Mouse (Mus musculus) right cerebral cortex, postnatal 25 days (tissue): ENCODE results near the gene Evi2a.

Experiments used
- DNase-seq: peaks from one replicate; pipeline ENCODE4 v3.0.0; 2022

Gene Evi2a

DNA sequence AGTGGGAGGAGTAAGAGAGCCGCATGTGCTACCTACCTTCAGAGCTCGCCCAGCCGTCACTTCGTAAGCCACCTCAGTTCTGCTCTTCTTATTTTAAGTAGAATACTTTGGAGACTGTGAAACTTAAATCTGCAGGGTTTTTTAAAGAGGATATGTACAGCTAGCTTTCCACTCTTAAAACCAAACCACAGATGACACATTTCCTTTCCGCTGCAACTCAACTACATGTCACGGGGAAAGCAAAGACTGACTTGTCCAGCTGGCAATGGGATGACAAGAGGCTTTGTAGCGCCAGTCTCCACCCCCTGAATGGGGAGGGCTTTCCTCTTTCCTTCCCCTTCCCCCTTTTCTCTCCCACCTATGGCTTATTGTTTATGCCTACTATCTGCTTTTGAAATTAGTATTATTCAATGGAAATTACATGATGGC, at the start of gene Evi2a, which contains the start of gene Evi2:
TSS of gene Evi2a (minus strand) at position 277 of the 429 bp plus-strand sequence.
TSS of gene Evi2 (minus strand) at position 257 of the 429 bp plus-strand sequence.
- DNase-seq = no peak

DNA sequence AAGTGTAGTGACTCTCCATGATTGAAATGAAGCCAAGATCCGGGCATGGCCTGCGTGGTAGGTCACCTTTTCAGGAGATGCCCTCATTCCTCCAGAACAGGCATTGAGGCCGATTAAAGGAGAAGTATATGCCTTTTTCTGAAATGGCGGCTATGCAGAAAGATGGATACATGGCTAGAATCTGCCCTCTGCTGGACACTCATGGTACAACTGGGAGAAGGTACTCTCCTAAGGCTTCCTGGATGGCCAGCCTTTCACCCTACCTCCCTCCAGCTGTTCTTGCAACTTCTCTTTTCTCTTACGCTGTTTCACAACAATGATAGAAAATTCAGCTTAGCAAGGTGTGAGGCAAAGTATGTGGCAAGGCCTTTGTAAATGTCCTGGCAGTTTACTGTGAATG, 47.3 kb upstream of the Evi2a start:
- peak; percentile 74 for DNase-seq

DNA sequence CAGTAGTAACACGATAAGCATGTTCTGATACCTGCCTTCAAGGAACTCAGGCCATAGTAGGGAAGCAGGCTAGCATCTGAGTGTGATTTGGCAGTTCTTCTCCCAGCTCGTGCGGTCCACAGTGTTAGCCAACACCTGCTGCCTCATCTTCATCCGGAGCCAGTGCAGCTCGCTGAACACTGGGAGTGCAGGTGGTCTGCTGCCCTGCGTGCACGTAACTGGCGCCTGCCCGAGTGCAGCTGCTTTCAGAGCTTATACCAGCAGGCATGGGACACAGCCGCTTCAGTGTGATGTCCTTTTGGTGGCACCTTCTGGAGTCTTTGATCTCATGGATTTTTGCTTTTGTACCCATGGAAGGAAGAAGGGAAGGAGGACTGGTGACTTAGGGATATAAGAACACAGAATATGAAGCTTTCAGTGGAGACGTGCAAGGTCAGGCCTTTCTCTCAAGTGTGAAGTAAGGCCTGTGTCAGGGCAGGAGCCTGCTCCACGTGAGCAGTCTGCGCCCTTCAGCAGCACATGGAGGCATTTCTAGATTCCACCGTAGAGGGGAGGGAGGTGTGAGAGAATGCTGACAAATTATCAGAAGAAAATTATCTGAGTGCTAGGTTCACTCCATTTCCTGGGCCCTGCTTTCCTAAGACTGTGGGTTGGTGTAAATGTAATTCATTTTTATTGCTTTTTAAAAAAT, 45.1 kb upstream of the Evi2a start:
- no peak for DNase-seq

- DNase-seq = no peak
These were observed 43.4 kb upstream of the Evi2a start for GRCm38 (mm10) chr11:79573836-79574235.

- DNase-seq = no peak
These were observed 39.9 kb upstream of the Evi2a start for GRCm38 (mm10) chr11:79570319-79570718.

DNA sequence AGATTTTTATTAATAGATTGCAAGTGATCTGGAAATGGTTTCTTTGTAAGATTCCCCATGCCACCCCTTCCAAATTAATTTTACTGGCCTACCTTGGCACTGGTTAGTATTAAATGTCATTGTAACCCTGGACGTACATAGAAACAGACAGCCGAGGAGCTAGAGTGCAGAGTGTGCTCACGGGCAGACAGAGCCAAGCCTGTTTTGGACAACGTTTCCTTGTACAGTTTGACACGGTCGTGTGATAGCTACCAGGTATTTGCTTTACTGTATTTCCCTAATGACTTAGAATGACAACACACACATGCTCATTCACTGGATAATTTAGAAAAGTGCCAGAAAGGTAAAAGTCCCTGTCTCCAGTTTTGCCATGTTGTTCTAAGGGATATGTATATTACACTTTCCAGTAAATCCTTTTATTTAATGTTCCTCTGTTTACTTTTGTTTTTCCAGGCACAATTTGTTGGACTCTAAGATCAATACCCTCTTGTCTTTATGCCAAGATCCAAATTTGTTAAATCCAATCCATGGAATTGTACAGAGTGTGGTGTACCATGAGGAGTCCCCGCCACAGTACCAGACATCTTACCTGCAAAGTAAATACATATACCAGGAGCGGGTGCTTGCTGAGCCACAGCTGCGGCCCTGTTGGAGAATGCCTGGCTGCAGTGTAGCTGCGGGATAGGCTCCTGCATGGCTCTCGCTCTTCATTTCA, 37.9 kb upstream of the Evi2a start:
- no peak for DNase-seq

DNA sequence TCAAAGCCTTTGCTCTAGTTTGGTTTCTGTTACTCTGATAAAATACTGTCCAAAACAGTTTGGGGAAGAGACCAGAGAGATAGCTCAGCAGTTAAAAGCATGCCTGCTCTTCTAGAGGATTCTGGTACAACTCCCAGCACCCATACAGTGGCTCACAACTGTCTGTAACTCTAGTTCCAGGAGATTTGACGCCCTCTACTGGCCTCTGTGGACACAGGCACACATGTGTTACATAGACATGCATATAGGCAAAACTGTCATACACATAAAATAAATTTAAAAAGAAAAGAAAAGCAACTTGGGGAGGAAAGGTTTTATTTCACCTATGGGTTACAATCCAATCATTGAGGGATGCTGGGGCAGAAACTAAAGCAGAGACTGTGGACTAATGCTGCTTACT, 36.5 kb upstream of the Evi2a start:
- no peak for DNase-seq

- no peak for DNase-seq
These were observed 33.1 kb upstream of the Evi2a start for GRCm38 (mm10) chr11:79563493-79563892.

- no peak for DNase-seq
These were observed 30.1 kb upstream of the Evi2a start for GRCm38 (mm10) chr11:79560536-79560935.

DNA sequence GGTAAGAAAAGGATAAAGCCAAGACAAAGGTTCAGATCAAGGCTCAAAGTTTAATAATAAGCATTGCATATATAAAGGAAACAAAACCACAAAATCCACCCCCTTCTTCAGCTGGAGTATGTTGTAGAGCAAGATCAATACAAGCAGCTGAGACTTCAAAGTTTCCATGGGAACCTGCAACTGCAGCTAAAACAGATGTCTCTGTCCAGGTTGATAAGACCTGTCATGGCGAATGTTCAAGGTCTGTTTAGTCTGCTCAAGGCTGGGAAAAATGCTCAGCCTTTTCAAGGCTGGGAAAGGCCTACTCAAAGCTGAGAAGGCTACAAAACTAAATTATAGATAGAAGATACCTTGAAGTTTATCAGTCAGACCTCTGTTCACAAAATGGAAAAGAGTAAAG, 22.2 kb upstream of the Evi2a start:
- DNase-seq = no peak

DNA sequence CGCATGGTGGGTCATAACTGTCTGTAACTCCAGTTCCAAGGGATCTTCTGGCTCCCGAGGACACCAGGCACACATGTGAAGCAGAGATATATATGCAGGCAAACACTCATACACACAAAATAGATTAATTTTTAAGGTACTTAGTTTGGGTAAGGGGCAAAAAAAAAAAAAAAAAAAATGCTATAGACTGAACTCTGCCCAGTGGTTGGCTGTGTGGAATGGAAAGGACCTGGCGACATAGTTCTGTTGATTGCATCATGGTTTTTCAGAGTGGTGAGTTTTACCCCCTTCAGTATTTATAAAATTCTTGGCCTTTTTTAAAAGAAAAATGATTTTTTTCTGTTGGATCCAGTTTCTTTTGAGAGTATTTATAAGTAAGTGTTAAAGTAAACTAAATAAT, 5.9 kb upstream of the Evi2a start:
- no peak for DNase-seq

DNA sequence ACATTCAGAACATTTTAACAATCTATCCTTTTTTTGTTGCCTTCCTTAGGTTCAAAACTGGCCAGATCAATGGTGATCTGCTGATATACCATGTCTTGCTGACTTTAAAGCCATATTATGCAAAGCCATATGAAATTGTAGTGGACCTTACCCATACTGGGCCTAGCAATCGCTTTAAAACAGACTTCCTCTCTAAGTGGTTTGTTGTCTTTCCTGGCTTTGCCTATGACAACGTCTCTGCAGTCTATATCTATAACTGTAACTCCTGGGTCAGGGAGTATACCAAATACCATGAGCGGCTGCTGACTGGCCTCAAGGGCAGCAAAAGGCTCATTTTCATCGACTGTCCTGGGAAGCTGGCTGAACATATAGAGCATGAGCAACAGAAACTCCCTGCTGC, 5.1 kb upstream of the Evi2a start:
- no peak for DNase-seq

GRCm38 (mm10) chr11:79533950-79534690, 3.7 kb upstream of the Evi2a start:
- no peak for DNase-seq

- DNase-seq = no peak
These were observed 2.9 kb upstream of the Evi2a start for GRCm38 (mm10) chr11:79533311-79533710.

DNA sequence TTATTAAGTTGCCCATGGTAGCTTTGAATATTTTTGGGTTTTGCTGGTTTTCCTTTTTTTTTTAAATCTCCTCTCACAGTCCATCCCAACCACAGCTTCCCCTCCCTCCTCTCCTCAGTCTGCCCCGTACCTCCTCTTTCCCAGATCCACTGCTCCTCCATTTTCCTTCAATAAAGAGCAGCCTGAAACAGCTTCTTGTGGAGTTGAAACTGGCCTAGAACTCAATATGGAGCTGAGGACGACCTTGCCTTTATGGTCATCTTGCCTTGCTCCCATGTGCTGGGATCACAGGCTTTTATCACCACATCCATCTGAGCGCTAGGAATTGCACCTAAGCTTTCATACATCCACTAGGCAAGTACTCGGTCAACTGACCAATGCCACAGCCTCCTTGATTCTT, 1.1 kb upstream of the Evi2a start:
- no peak for DNase-seq

DNA sequence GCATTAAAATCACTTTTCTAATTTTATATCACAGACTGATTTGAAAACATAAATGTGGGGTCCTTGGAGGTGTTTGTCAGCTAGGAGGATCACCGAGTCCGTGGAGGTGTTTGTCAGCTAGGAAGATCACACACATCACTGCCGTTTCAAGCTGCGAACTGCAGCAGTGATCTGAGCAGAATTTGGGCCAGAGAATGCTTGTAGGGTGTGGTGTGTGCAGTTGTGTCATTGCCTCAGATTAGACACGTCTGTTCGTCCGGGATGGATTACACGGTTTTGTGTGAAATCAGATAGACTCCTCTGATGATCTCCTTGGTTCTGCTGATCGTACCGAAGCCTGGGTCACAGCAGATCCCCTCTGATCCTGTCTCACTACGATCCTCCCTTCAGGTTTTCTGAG, 365 bp upstream of the Evi2a start:
- DNase-seq = no peak

GRCm38 (mm10) chr11:79529736-79530135, 673 bp downstream of the Evi2a start:
- no peak for DNase-seq

DNA sequence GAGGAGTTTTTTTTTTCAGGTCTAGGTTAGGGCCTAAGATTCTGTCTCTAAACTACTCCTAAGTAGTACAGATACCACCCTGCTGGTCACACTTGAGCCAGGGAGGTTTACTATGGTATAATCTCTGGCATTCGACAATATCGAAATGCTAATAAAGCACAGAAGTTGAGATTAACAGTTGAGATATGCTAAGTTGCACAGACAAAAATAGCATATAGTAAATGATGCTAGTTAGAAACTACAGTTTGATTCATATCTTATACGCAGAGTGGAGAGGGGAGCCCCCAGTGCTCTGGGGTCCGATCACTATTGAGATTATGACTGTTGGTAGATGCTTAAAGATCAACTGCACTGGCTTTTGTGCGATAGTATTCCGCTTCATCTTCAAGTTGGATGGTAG, 1.2 kb downstream of the Evi2a start:
- DNase-seq = no peak

DNA sequence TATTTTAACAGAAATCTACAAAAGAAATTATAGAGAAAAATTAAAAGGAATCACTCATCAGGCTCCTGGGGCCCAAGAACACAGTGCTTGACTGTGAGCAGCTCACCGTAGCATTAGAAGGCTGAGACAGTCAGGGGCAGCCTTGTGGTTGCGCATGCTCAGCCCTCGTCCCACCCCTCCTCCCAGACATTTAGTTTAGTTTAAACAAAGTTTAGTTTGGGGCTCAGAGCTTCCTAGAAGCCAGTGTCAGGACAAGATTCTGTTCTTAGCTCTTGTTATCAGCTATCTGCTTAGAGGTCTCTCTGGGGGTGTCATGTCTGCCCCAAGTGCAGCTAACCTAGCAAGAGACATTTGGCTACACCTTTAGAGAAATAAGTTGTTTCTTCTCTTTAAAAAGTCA, 1.8 kb downstream of the Evi2a start:
- no peak for DNase-seq

DNA sequence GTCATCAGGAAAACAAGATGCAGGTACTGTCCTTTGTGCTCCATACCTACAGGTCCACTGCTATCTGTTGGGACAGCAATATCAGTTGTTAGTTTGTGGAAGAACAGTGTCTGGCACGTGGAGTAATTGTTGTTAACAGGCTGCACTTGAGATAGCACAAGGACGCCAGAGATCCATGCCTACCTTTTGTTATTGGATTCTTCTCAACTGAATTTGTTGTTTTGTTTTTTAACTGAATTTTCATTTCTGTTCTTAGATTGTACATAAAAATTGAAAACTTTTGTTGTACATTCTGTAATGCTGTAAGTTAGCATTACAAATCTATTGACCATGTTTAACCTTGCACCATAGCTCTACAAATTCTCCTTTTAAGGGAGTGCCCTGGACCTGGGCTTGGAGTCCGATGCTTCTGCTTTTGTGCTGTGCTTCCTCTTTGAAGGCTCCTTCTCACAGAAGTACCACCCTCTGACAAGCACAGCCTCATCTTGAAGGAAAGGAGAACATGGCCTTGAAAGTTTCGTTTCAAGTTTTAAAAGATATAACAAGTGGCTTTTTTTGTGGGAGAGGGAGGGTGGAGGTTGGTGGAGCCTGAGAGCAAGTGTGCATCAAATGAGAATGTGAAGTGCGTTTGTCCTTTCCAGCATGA, 2.5 kb downstream of the Evi2a start:
- no peak for DNase-seq

DNA sequence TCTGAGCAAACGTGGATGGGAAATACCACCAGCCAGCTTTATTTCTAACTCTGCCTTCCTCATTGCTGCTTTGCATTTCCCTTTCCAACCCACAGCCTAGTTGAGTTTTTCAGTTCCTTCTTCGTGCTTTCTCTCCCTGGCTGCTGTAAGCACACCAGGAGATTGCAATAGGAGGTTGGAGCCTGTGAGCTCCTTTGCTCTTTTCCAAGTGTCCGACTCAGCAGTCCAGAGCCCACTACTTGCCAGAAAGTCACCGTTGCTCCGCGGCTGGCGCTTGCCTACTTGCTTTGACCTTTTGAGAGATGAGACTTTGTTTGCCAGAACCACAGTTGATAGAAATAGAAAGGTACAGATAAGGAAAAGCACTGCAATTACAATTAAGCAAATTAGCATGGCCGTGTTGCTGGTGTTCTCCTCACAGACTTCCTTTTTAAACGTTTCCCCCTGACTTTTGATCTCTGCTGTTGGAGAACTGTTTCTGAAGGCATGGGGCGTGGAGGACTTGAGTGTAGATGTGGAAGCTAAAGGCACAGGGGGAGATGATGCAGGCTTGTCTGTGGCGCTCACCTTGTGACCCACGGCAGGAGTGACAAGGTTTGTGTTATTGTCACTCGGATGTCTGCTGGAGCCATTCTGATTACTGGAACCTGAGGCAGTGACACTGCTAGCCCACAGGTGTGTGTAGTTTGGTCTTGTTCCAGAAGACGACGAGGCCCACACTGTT, 3.2 kb downstream of the Evi2a start:
- DNase-seq = no peak

DNA sequence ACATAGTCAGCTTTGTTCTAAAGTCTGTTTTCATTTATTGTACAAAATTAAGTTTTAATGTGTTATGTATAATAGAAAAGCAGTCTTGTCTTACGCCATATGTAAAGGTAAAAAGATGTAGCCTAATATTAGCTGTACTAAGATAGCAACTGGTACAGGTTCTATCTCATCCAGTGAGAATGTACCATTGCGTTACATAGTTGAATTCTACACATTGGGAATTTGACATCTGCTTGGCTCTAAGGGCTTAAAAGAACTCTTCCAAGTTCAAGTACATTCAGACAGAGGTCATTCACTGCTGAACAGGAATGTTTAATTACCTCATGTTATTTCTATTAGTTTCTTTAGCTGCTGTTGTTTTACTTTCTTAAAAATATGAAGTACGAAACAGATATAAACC, 3.9 kb downstream of the Evi2a start:
- DNase-seq = no peak

DNA sequence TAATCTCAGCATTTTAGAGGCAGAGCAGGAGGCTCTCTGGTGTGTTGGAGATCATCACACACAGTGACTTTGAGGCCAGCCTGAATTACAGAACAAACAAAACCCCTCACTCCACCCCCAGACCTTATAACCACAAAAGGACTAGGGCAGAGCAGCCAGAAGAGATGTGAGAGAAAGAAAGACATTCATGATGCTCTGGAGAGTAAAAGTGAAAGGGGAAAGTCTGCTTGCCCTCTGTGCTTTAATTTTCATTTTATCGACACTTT, 6.2 kb downstream of the Evi2a start:
- no peak for DNase-seq
